Mouse (Mus musculus): ENCODE results near the gene Ldlrap1. TPM values are rescaled to one million over a fixed set of nuclear protein-coding genes. Genes with fewer than 3 reads are reported as not detected.
A peak's percentile ranks its signal among the peaks of the same experiment; 100 is the strongest.
"Not testable (repeated sequence)": the region's sequence is repeated elsewhere in the genome, so short reads cannot be mapped to it uniquely, and the experiment has no call there.

Ldlrap1 gene
- polyA plus RNA-seq, 1 experiment: 1.7 TPM

GRCm38 (mm10) chr4:134800098-134800497 lies 32.3 kb upstream of the Ldlrap1 start:
- Histone ChIP-seq H3K4me3 (ENCODE audit: control insufficient read depth, low read depth, low read length) (no peak overlapping the region), H3K27me3 (ENCODE audit: control insufficient read depth, insufficient read depth, low read length) (no peaks in the 10 kb centered on the region), H3K4me1 (ENCODE audit: control insufficient read depth, insufficient read depth, low read length) (no peaks in the 10 kb centered on the region), H3K27ac (ENCODE audit: control insufficient read depth, insufficient read depth, low read depth, low read length) (no peak overlapping the region), H3K36me3 (ENCODE audit: control insufficient read depth, insufficient read depth, low read length) (no peaks in the 10 kb centered on the region)
- TF ChIP-seq CTCF (IDR thresholded peaks at IDR 0.05; ENCODE audit: control insufficient read depth, insufficient read depth, insufficient replicate concordance, low read depth, low read length) (no peak), POLR2A (IDR thresholded peaks at IDR 0.05; ENCODE audit: control insufficient read depth, low read depth, low read length) (no peak)

DNA sequence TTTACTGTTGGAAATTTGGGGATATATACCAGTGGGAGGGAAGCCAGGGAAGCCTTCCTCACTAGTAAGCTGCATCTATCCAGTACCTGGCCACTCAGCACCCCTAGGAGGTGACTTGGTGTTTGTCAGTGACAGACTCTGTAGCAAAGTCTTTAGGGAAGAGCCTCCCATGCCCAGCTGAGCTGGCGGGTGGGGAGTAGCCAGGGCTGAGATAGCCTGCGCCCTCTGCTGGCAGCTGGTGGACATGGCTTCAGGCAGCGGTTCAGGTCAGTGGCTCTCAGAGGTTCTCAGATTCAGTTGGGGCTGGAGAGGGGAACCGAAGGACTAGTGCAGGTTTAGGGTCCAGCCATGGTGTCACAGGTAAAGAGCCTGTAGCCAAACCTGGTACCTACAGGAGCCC lies 31.4 kb upstream of the Ldlrap1 start:
- Histone ChIP-seq H3K27me3 (ENCODE audit: control insufficient read depth, insufficient read depth, low read length) (no peaks in the 10 kb centered on the region), H3K4me3 (ENCODE audit: control insufficient read depth, low read depth, low read length) (no peak overlapping the region), H3K36me3 (ENCODE audit: control insufficient read depth, insufficient read depth, low read length) (no peaks in the 10 kb centered on the region), H3K27ac (ENCODE audit: control insufficient read depth, insufficient read depth, low read depth, low read length) (no peak overlapping the region), H3K4me1 (ENCODE audit: control insufficient read depth, insufficient read depth, low read length) (no peaks in the 10 kb centered on the region)
- TF ChIP-seq CTCF (IDR thresholded peaks at IDR 0.05; ENCODE audit: control insufficient read depth, insufficient read depth, insufficient replicate concordance, low read depth, low read length): peak; percentile 86
- TF ChIP-seq POLR2A (IDR thresholded peaks at IDR 0.05; ENCODE audit: control insufficient read depth, low read depth, low read length): no peak

- Histone ChIP-seq H3K27me3 (ENCODE audit: control insufficient read depth, insufficient read depth, low read length) (no peaks in the 10 kb centered on the region), H3K36me3 (ENCODE audit: control insufficient read depth, insufficient read depth, low read length) (no peaks in the 10 kb centered on the region), H3K4me1 (ENCODE audit: control insufficient read depth, insufficient read depth, low read length) (no peaks in the 10 kb centered on the region), H3K4me3 (ENCODE audit: control insufficient read depth, low read depth, low read length) (no peak overlapping the region), H3K27ac (ENCODE audit: control insufficient read depth, insufficient read depth, low read depth, low read length) (no peak overlapping the region)
- TF ChIP-seq CTCF (IDR thresholded peaks at IDR 0.05; ENCODE audit: control insufficient read depth, insufficient read depth, insufficient replicate concordance, low read depth, low read length) (no peak), POLR2A (IDR thresholded peaks at IDR 0.05; ENCODE audit: control insufficient read depth, low read depth, low read length) (no peak)
Observed at GRCm38 (mm10) chr4:134798861-134799260, 31.0 kb upstream of the Ldlrap1 start.

GRCm38 (mm10) chr4:134797621-134798020 lies 29.8 kb upstream of the Ldlrap1 start:
- H3K4me3 ChIP-seq (ENCODE audit: control insufficient read depth, low read depth, low read length): no peak overlapping the region
- no peaks in the 10 kb centered on the region for H3K36me3 ChIP-seq (ENCODE audit: control insufficient read depth, insufficient read depth, low read length)
- no peak overlapping the region for H3K27ac ChIP-seq (ENCODE audit: control insufficient read depth, insufficient read depth, low read depth, low read length)
- H3K27me3 ChIP-seq (ENCODE audit: control insufficient read depth, insufficient read depth, low read length): no peaks in the 10 kb centered on the region
- no peaks in the 10 kb centered on the region for H3K4me1 ChIP-seq (ENCODE audit: control insufficient read depth, insufficient read depth, low read length)
- TF ChIP-seq POLR2A (IDR thresholded peaks at IDR 0.05; ENCODE audit: control insufficient read depth, low read depth, low read length): no peak
- no peak for TF ChIP-seq CTCF (IDR thresholded peaks at IDR 0.05; ENCODE audit: control insufficient read depth, insufficient read depth, insufficient replicate concordance, low read depth, low read length)

GRCm38 (mm10) chr4:134796581-134797361 lies 28.9 kb upstream of the Ldlrap1 start:
- H3K27ac ChIP-seq (ENCODE audit: control insufficient read depth, insufficient read depth, low read depth, low read length): no peak overlapping the region
- no peaks in the 10 kb centered on the region for H3K4me1 ChIP-seq (ENCODE audit: control insufficient read depth, insufficient read depth, low read length)
- no peaks in the 10 kb centered on the region for H3K27me3 ChIP-seq (ENCODE audit: control insufficient read depth, insufficient read depth, low read length)
- H3K36me3 ChIP-seq (ENCODE audit: control insufficient read depth, insufficient read depth, low read length): no peaks in the 10 kb centered on the region
- no peak overlapping the region for H3K4me3 ChIP-seq (ENCODE audit: control insufficient read depth, low read depth, low read length)
- no peak for TF ChIP-seq CTCF (IDR thresholded peaks at IDR 0.05; ENCODE audit: control insufficient read depth, insufficient read depth, insufficient replicate concordance, low read depth, low read length)
- TF ChIP-seq POLR2A (IDR thresholded peaks at IDR 0.05; ENCODE audit: control insufficient read depth, low read depth, low read length): no peak

GRCm38 (mm10) chr4:134795819-134796485 lies 28.1 kb upstream of the Ldlrap1 start:
- TF ChIP-seq POLR2A (IDR thresholded peaks at IDR 0.05; ENCODE audit: control insufficient read depth, low read depth, low read length) (no peak), CTCF (IDR thresholded peaks at IDR 0.05; ENCODE audit: control insufficient read depth, insufficient read depth, insufficient replicate concordance, low read depth, low read length) (no peak)
- Histone ChIP-seq H3K36me3 (ENCODE audit: control insufficient read depth, insufficient read depth, low read length) (no peaks in the 10 kb centered on the region), H3K4me1 (ENCODE audit: control insufficient read depth, insufficient read depth, low read length) (no peaks in the 10 kb centered on the region), H3K27me3 (ENCODE audit: control insufficient read depth, insufficient read depth, low read length) (no peaks in the 10 kb centered on the region), H3K4me3 (ENCODE audit: control insufficient read depth, low read depth, low read length) (no peak overlapping the region), H3K27ac (ENCODE audit: control insufficient read depth, insufficient read depth, low read depth, low read length) (no peak overlapping the region)

GRCm38 (mm10) chr4:134794959-134795358 lies 27.1 kb upstream of the Ldlrap1 start:
- not testable (repeated sequence) for H3K27ac ChIP-seq (ENCODE audit: control insufficient read depth, insufficient read depth, low read depth, low read length); H3K4me3 ChIP-seq (ENCODE audit: control insufficient read depth, low read depth, low read length); H3K36me3 ChIP-seq (ENCODE audit: control insufficient read depth, insufficient read depth, low read length); H3K27me3 ChIP-seq (ENCODE audit: control insufficient read depth, insufficient read depth, low read length); H3K4me1 ChIP-seq (ENCODE audit: control insufficient read depth, insufficient read depth, low read length)

All from testis, adult 2 months (tissue).